Mouse (Mus musculus): ENCODE measurements around the gene Olfr1350. TPM values are rescaled to one million over a fixed set of nuclear protein-coding genes. Genes with fewer than 3 reads are reported as not detected.
A peak's percentile ranks its signal among the peaks of the same experiment; 100 is the strongest.
"Not testable (repeated sequence)": the region's sequence is repeated elsewhere in the genome, so short reads cannot be mapped to it uniquely, and the experiment has no call there.

The Olfr1350 gene
- not detected for polyA plus RNA-seq (2021)

DNA sequence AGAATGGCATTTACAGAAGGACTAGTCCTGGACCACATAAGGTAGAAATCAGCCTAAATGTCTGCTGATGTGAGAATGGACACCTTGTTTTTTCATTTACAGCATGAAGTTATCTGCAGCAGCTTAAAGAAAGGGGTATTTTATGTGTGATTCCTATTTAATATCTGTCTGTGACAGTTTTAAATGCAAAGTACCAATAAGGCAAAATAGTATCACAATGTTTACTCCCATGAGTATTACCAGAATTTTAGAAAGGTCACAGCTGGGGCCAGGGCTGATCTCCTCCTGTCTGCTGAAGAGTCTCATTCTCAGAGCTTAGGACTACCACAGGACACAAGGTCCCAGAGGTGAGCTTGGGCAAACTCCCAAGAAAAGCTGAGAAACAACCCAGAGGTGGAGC lies at the start of gene Olfr1350:
Olfr1350 (plus strand) TSS at position 301 of the 400 bp plus-strand sequence.
- ChIA-PET CTCF (no interaction called here), POLR2A (no interaction called here)
- no peak for DNase-seq (ENCODE audit: low read depth, low spot score)
- H3K27me3 ChIP-seq: no peaks in the 10 kb centered on the region
- TF ChIP-seq CTCF (IDR thresholded peaks at IDR 0.05): no peak
- ATAC-seq: no peak
- in situ Hi-C loops (cut with MboI; ENCODE audit: low pct_unique_long_range_greater_than_20kb): no loop called here

DNA sequence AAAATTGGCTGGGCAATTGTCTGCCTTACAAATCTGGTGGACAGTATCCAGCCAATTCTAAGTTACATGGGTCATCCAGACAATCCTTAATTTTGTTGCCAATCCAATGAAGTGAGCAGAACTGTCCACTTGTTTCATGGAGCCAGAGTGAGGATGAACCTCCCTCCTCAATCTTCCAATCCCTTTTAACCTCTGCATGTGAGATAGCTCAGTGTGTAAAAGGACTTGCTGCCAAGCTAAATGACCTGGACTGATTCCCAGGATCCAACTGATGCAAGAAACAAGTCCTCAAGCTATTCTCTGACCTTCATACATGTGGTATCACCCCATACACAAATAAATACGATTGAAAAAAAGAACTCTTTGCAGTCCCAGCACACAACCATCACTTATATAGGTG lies 43.0 kb upstream of the Olfr1350 start:
- no peak for ATAC-seq
- CTCF ChIA-PET: no interaction called here
- in situ Hi-C loops (cut with MboI; ENCODE audit: low pct_unique_long_range_greater_than_20kb): no loop called here
- TF ChIP-seq CTCF (IDR thresholded peaks at IDR 0.05): no peak
- POLR2A ChIA-PET: no interaction called here
- no peak for DNase-seq (ENCODE audit: low read depth, low spot score)
- no peaks in the 10 kb centered on the region for H3K27me3 ChIP-seq

DNA sequence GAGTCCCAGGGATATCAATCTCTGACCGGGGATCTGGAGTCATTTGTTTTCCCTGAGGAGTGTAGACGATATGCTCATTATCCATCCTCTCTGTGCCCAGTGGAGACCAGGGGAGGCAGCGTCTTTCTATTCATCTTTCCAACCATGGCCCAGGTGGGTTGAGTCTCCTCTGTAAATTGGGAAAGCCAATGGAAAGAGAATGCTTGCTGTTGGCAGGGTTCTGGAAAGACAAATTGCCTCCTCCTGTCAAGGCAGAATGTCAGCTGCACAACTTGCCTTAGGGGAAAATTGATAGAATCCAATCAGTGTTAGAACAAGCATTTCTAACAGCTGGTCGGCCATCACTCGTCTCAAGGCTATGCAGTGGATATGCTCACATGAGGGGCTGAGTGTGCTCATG lies 41.8 kb upstream of the Olfr1350 start, which contains the start of gene Olfr1349:
Olfr1349 (minus strand) TSS at position 101 of the 400 bp plus-strand sequence.
- CTCF ChIA-PET: interaction anchor here (0.8 kb wide), 1 partner anchor 87 kb away, joined by 3 read pairs; no protein-coding TSS in a partner anchor
- TF ChIP-seq CTCF (IDR thresholded peaks at IDR 0.05): no peak
- no peak for DNase-seq (ENCODE audit: low read depth, low spot score)
- peaks cover 3% of the 10 kb centered on the region for H3K27me3 ChIP-seq
- in situ Hi-C loops (cut with MboI; ENCODE audit: low pct_unique_long_range_greater_than_20kb): no loop called here
- no peak for ATAC-seq
- POLR2A ChIA-PET: no interaction called here

DNA sequence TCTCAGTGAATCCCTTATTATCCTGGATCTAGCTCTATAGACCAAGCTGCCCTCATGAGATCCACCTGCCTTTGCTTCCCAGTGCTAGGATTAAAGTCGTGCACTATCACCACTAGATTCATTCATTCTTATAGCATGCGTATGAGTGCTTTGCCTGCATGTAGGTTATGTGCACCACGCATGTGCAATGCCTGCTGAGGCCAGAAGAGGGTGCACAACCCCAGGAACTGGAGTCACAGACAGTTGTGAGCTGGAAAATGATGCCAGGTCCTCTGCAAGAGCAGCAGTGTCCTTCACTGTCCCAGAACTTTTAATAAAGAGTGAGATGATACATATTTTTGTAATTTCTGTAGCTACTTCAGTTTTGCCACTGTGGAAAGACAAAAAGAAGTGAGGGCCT lies 39.6 kb upstream of the Olfr1350 start:
- H3K27me3 ChIP-seq: peaks cover 12% of the 10 kb centered on the region
- ATAC-seq (no peak), DNase-seq (ENCODE audit: low read depth, low spot score) (no peak)
- ChIA-PET CTCF (interaction anchor here (1.3 to 1.6 kb wide), 3 partner anchors 11 to 90 kb away, joined by 4 to 9 read pairs (median 5); no protein-coding TSS in a partner anchor), POLR2A (no interaction called here)
- in situ Hi-C loops (cut with MboI; ENCODE audit: low pct_unique_long_range_greater_than_20kb): loop anchor here (5.0 to 25.0 kb wide), 3 partner anchors 88 to 168 kb away; partner anchors contain the start of gene Olfr1344
- TF ChIP-seq CTCF (IDR thresholded peaks at IDR 0.05): peak; percentile 28

DNA sequence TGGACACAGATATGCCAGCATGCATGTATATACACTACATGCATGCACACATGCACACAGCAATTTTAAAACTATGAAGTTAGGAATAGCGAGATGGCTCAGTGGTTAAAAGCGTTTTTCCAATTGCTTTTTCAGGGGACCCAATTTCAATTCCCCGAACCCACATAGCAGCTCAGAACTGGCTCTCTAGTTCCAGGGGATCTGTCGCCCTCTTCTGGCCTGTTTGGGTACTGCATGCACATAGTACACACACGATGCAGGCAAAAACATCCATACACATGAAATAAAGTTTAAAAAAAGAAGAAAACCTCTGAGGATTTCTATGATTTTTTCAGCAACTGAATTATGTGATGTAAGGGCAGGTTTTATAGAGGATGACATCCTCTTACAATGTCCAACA lies 38.5 kb upstream of the Olfr1350 start:
- in situ Hi-C loops (cut with MboI; ENCODE audit: low pct_unique_long_range_greater_than_20kb): loop anchor here (5.0 to 25.0 kb wide), 3 partner anchors 89 to 169 kb away; partner anchors contain the start of gene Olfr1344
- TF ChIP-seq CTCF (IDR thresholded peaks at IDR 0.05): peak; percentile 65
- H3K27me3 ChIP-seq: peaks cover 12% of the 10 kb centered on the region
- ATAC-seq (no peak), DNase-seq (ENCODE audit: low read depth, low spot score) (no peak)
- ChIA-PET POLR2A (no interaction called here), CTCF (interaction anchor here (0.8 to 1.6 kb wide), 4 partner anchors 12 to 91 kb away, joined by 3 to 9 read pairs (median 4); no protein-coding TSS in a partner anchor)

DNA sequence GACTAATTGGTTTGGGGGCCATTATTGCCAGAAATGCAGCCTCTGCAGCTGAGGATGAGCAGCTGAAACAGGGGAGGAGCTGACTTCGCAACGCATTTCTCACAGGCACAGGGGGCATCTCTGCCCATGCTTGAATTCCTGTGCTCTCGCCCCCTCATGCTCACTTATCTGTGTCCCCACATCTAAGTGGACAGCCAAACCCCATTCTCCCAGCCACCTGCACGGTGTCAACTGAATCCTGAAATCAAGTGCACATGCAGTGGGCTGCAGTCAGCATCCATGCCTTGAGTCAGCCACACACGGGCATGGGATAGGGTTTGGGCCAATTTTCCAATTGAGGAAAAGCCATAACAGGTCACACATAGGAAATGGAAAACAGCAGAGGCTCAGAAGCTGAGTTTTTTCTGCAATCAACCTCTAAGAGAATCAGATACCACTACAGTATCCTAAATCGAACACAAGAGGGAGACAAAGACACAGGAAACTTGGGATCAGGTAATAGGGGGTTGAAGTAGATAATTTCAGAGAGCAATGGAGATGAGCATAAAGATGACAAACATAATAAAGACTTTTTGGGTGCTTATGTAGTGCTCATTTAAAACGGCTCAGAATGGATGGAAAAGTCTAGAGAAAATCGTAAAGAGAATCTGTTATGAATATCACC lies 21.6 kb downstream of the Olfr1350 start:
- CTCF ChIA-PET: interaction anchor here (0.6 to 1.9 kb wide), 5 partner anchors 17 to 352 kb away, joined by 3 to 9 read pairs (median 3); no protein-coding TSS in a partner anchor

DNA sequence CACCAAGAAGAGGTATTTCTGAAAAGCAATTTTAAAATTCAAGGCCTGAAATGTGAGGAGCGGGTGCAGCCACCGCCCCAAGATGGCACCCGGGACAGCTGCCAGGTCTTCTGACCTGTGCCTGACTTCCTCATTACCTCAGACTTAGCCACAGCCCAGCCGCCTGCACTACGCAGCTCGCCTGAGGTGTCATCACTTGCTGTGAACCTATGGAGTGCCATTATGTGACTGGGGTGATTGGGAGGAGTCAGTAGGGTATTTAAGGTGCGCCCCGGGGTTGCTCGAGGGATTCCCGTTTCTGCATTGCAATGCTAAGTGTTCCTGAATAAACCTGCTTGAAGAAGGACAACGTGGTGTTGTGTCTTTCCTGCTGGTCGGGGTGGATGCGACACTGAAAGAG lies 24.1 kb downstream of the Olfr1350 start:
- POLR2A ChIA-PET; DNase-seq (ENCODE audit: low read depth, low spot score); in situ Hi-C loops (cut with MboI; ENCODE audit: low pct_unique_long_range_greater_than_20kb); ATAC-seq; H3K27me3 ChIP-seq: not testable (repeated sequence)
- CTCF ChIA-PET: interaction anchor here (1.2 kb wide), 1 partner anchor 154 kb away, joined by 3 read pairs; no protein-coding TSS in a partner anchor

More for the DNA sequence above, 21.6 kb downstream of the Olfr1350 start:
- peak; percentile 49 for TF ChIP-seq CTCF (IDR thresholded peaks at IDR 0.05)
- peaks cover 7% of the 10 kb centered on the region for H3K27me3 ChIP-seq
- no peak for ATAC-seq
- POLR2A ChIA-PET: interaction anchor here (0.6 kb wide), 1 partner anchor 467 kb away, joined by 3 read pairs; no protein-coding TSS in a partner anchor
- in situ Hi-C loops (cut with MboI; ENCODE audit: low pct_unique_long_range_greater_than_20kb): no loop called here
- DNase-seq (ENCODE audit: low read depth, low spot score): no peak

DNA sequence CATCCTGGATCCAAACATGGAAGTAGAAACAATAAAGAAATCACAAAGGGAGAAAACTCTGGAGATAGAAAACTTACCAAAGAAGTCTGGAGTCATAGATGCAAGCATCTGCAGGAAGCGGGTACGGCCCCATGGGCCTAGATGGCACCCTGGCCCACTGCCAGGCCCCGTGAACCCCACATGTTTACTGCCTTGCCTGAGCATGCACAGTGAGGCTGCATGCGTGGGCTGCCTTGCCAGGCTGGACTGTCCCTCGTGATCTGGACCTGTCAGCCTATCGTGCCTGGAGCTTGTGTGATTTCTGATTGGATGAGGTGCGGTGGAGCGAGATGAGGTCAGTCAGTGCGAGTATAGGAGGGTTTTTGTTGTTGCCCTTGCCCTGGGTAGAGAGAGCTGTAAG lies 38.7 kb downstream of the Olfr1350 start:
- peaks cover 5% of the 10 kb centered on the region for H3K27me3 ChIP-seq
- ATAC-seq: no peak
- TF ChIP-seq CTCF (IDR thresholded peaks at IDR 0.05): no peak
- no peak for DNase-seq (ENCODE audit: low read depth, low spot score)
- in situ Hi-C loops (cut with MboI; ENCODE audit: low pct_unique_long_range_greater_than_20kb): no loop called here
- CTCF ChIA-PET: interaction anchor here (1.3 kb wide), 1 partner anchor 17 kb away, joined by 3 read pairs; no protein-coding TSS in a partner anchor
- POLR2A ChIA-PET: no interaction called here

Other genes with a start within 250 kb of the Olfr1350 start
- not detected for gene Zfp583, start 233.6 kb upstream of the Olfr1350 start, polyA plus RNA-seq (2021)
- 0.99 TPM for gene Gm3854, start 221.1 kb upstream of the Olfr1350 start, polyA plus RNA-seq (2021)
- 3.4 TPM for gene Zfp78, start 201.6 kb upstream of the Olfr1350 start, polyA plus RNA-seq (2021)
- 7.6 TPM for gene Zfp28, start 181.5 kb upstream of the Olfr1350 start, polyA plus RNA-seq (2021)
- 0.36 TPM for gene Smim17, start 166.1 kb upstream of the Olfr1350 start, polyA plus RNA-seq (2021)
- not detected for gene Gm20715, start 154.6 kb upstream of the Olfr1350 start, polyA plus RNA-seq (2021)
- gene Olfr1344, start 126.2 kb upstream of the Olfr1350 start, polyA plus RNA-seq (2021): not detected
- 0.01 TPM for gene Olfr1336, start 108.7 kb upstream of the Olfr1350 start, polyA plus RNA-seq (2021)
- gene Olfr1346, start 97.7 kb upstream of the Olfr1350 start, polyA plus RNA-seq (2021): not detected
- gene Olfr5, start 77.9 kb upstream of the Olfr1350 start, polyA plus RNA-seq (2021): not detected
- not detected for gene Olfr1347, start 65.1 kb upstream of the Olfr1350 start, polyA plus RNA-seq (2021)
- gene Olfr1348, start 56.1 kb upstream of the Olfr1350 start, polyA plus RNA-seq (2021): not detected
- not detected for gene Olfr1349, start 41.9 kb upstream of the Olfr1350 start, polyA plus RNA-seq (2021)
- 127 TPM for gene Zim1, start 131.6 kb downstream of the Olfr1350 start, polyA plus RNA-seq (2021)
- 90.8 TPM for gene Peg3, start 165.6 kb downstream of the Olfr1350 start, polyA plus RNA-seq (2021)
- 4.3 TPM for gene Usp29, start 165.7 kb downstream of the Olfr1350 start, polyA plus RNA-seq (2021)

All from Patski (cell line).